Mouse (Mus musculus): ENCODE results near the gene Upf1.

The Upf1 gene

GRCm38 (mm10) chr8:70317872-70318271 lies 35.2 kb downstream of the Upf1 start:
- DNase-seq = no peak

- DNase-seq = no peak
These were observed 36.3 kb downstream of the Upf1 start for GRCm38 (mm10) chr8:70316511-70317504.

GRCm38 (mm10) chr8:70315624-70316510 lies 37.2 kb downstream of the Upf1 start, which contains the start of gene Cers1:
TSS of gene Cers1 (plus strand) at chr8:70315775.
- peak; percentile 72 for DNase-seq

GRCm38 (mm10) chr8:70313399-70313798 lies 39.7 kb downstream of the Upf1 start:
- DNase-seq = no peak

GRCm38 (mm10) chr8:70309311-70309710 lies 43.8 kb downstream of the Upf1 start:
- no peak for DNase-seq

- no peak for DNase-seq
These were observed 50.2 kb downstream of the Upf1 start for GRCm38 (mm10) chr8:70302901-70303300.

GRCm38 (mm10) chr8:70302358-70302890 lies 50.7 kb downstream of the Upf1 start, which contains the start of the genes Ddx49 and Cope:
TSS of gene Ddx49 (minus strand) at chr8:70302489.
TSS of gene Cope (plus strand) at chr8:70302518.
- peak; percentile 93 for DNase-seq

- DNase-seq = no peak
These were observed 52.2 kb downstream of the Upf1 start for GRCm38 (mm10) chr8:70300881-70301280.

GRCm38 (mm10) chr8:70293988-70294405 lies 59.1 kb downstream of the Upf1 start:
- DNase-seq = no peak

- DNase-seq = peak; percentile 36
These were observed 66.3 kb downstream of the Upf1 start for GRCm38 (mm10) chr8:70286737-70287136.

GRCm38 (mm10) chr8:70285304-70285703 lies 67.8 kb downstream of the Upf1 start:
- DNase-seq = no peak

- no peak for DNase-seq
These were observed 68.7 kb downstream of the Upf1 start for GRCm38 (mm10) chr8:70284421-70284820.

GRCm38 (mm10) chr8:70283136-70284077 lies 69.7 kb downstream of the Upf1 start:
- DNase-seq = no peak

- DNase-seq = peak; percentile 96
These were observed 70.4 kb downstream of the Upf1 start, which contains the start of gene Homer3 for GRCm38 (mm10) chr8:70282603-70283135. TSS of gene Homer3 (plus strand) at chr8:70282827.
